Mouse (Mus musculus) midbrain, embryonic 16.5 days (tissue): ENCODE results near the gene Commd1. TPM values are rescaled to one million over a fixed set of nuclear protein-coding genes. Genes with fewer than 3 reads are reported as not detected.

Source experiments
- ATAC-seq: fragments of 200-750 bp; cut with Nextera tagmentation; 2 replicates; pipeline ENCODE4 v1.8.0; 2017; ENCODE audit warnings: moderate TSS enrichment
- H3K27ac ChIP-seq: fragments of 300-500 bp; sonication (generic); 2 replicates; pipeline ENCODE4 v1.5.1; 2014; ENCODE audit warnings: mild to moderate bottlenecking, low read length, mixed read lengths
- H3K27me3 ChIP-seq: fragments of 300-500 bp; sonication (generic); 2 replicates; pipeline ENCODE4 v1.6.1; 2014; ENCODE audit warnings: low read depth, low read length, mixed read lengths; ENCODE audit not compliant: control insufficient read depth, insufficient read depth
- H3K36me3 ChIP-seq: fragments of 300-500 bp; sonication (generic); 2 replicates; pipeline ENCODE4 v1.6.1; 2014; ENCODE audit warnings: mild to moderate bottlenecking, low read length, moderate library complexity, mixed read lengths; ENCODE audit not compliant: control insufficient read depth, insufficient read depth
- H3K4me1 ChIP-seq: fragments of 300-500 bp; sonication (generic); 2 replicates; pipeline ENCODE4 v1.6.1; 2014; ENCODE audit warnings: mild to moderate bottlenecking, low read length, mixed read lengths; ENCODE audit not compliant: control insufficient read depth, insufficient read depth
- H3K4me2 ChIP-seq: fragments of 300-500 bp; sonication (generic); 2 replicates; pipeline ENCODE4 v1.6.1; 2014; ENCODE audit warnings: mild to moderate bottlenecking, low read length, mixed read lengths
- H3K4me3 ChIP-seq: fragments of 300-500 bp; sonication (generic); 2 replicates; pipeline ENCODE4 v1.5.1; 2014; ENCODE audit warnings: low read depth, mild to moderate bottlenecking, low read length, moderate library complexity, mixed read lengths
- H3K9ac ChIP-seq: fragments of 300-500 bp; sonication (generic); 2 replicates; pipeline ENCODE4 v1.6.1; 2014; ENCODE audit warnings: low read depth, low read length, mixed read lengths
- H3K9me3 ChIP-seq: fragments of 300-500 bp; sonication (generic); replicated peaks from 2 replicates; pipeline ENCODE4 v1.6.1; 2014; ENCODE audit warnings: mild to moderate bottlenecking, low read length, mixed read lengths; ENCODE audit not compliant: control insufficient read depth, poor library complexity, severe bottlenecking
- WGBS: fragments of 180-500 bp; shearing (Covaris S2); extraction: QIAGEN DNeasy Blood & Tissue Kit; methylation state at CpG from one replicate; pipeline ENCODE4 v1.1.7; 2014; 5-methylcytosine and 5-hydroxymethylcytosine counted together
- polyA plus RNA-seq: library from polyadenylated mRNA; unstranded; fragments of >200 nt; fragmentation: Nextera tagmentation; extraction: Ambion mirVana; gene quantifications from 2 replicates; pipeline ENCODE4 v1.2.1, GENCODE M21; 2015

Gene Commd1
- polyA plus RNA-seq, 1 experiment from 2014 or later, result 248 TPM

DNA sequence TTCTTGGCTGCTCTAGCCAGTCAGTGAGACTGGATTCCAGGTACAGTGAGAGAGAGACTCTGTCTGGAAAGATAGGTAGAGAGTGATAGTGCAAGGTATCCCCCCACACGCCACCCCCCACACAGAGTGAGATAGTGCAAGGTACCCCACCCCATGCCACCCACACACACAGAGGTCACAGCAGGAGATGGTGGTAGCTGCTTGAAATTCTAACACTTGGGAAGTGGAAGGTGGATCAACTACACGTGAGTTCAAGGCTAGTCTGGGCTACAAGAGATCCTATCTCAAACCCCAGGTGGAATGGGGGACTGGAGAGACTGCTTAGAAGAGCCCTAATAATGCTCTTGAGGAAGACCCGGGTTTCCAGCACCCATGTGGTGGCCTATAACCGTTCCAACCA is 1.1 kb downstream of the Commd1 start:
- Histone ChIP-seq H3K36me3 (peaks cover 2% of the 10 kb centered on the region; the same call in 1 of the 2 replicates), H3K4me2 (peak overlapping the region; percentile 68), H3K4me1 (peaks cover 30% of the 10 kb centered on the region), H3K4me3 (peak overlapping the region; percentile 58), H3K9ac (peak overlapping the region; percentile 69), H3K27ac (no peak overlapping the region), H3K27me3 (no peaks in the 10 kb centered on the region), H3K9me3 (no peaks in the 10 kb centered on the region)
- 50% methylated on average over 4 of the region's 4 CpGs for WGBS
- peak; percentile 6; the same call in 1 of the 2 replicates for ATAC-seq

DNA sequence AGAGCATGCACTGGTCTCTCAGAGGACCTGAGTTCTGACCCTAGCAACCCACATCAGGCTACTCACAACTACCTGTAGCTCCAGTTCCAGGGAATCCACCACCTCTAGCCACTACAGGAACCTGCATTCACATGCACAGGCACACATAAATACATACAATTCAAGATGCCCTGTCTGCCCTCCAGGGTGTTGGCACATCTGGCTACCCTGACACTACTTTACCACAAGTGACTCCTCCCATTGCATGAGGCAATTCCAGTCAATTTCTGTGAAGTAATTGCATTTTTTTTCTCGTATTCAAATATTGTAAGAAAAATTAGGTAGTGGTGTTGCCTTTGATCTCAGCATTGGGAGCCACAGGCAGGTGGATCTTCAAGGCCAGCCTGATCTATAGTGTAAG is 3.0 kb downstream of the Commd1 start:
- Histone ChIP-seq H3K4me1 (peaks cover 43% of the 10 kb centered on the region), H3K4me2 (no peak overlapping the region), H3K9ac (no peak overlapping the region), H3K9me3 (no peaks in the 10 kb centered on the region), H3K4me3 (no peak overlapping the region), H3K27ac (no peak overlapping the region), H3K36me3 (peaks cover 3% of the 10 kb centered on the region; the same call in 1 of the 2 replicates), H3K27me3 (no peaks in the 10 kb centered on the region)
- 84% methylated on average over 1 of the region's 1 CpGs for WGBS
- ATAC-seq, result no peak

DNA sequence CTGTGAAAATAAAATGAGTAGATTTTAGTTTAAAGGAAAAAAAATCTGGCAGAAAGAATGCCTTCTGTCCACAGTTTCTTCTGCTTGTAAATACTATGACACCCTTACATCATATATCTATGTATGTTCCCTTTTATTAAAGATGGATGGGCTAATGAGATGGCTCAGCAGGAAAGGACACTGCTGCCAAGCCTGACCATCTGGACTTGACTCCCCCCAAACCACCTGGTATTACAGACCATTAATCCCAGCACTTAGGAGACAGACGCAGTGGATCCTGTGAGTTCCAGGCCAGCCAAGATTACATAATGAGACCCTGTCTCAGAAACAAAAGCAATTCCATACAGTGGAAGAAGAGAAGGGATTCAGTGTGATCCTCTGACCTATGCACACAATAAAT is 3.5 kb downstream of the Commd1 start:
- no peak overlapping the region for H3K4me3 ChIP-seq
- H3K27me3 ChIP-seq, result no peaks in the 10 kb centered on the region
- no peak overlapping the region for H3K27ac ChIP-seq
- H3K9ac ChIP-seq, result no peak overlapping the region
- H3K4me2 ChIP-seq, result no peak overlapping the region
- no peak for ATAC-seq
- WGBS, result 39% methylated on average over 1 of the region's 1 CpGs
- 0 out of 2 replicates have a peak, but pooled peaks cover under 1% of the 10 kb centered on the region for H3K9me3 ChIP-seq
- peaks cover 5% of the 10 kb centered on the region; the same call in 1 of the 2 replicates for H3K36me3 ChIP-seq
- peaks cover 44% of the 10 kb centered on the region for H3K4me1 ChIP-seq

DNA sequence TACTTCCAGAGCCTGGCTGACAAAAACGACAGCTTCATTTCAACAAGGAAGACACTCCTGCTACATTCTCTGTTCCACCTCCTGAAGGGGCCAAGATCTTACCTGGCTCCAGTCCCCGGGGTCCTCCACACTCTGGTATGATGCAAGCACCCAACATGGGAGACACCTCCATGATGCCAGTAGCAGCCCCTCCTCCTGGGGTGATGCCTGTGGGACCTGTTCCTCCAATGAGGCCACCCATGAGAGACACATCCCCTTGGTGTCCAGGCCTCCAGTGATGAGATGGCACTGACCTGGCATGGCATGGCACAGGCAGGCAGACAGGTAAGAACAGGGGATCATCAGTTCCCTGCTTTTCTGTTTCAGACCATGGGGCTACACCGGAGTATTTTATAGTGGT is 4.0 kb downstream of the Commd1 start:
- Histone ChIP-seq H3K27ac (no peak overlapping the region), H3K9me3 (0 out of 2 replicates have a peak, but pooled peaks cover 5% of the 10 kb centered on the region), H3K4me3 (no peak overlapping the region), H3K27me3 (no peaks in the 10 kb centered on the region), H3K36me3 (peaks cover 5% of the 10 kb centered on the region; the same call in 1 of the 2 replicates), H3K4me1 (peaks cover 44% of the 10 kb centered on the region), H3K4me2 (no peak overlapping the region), H3K9ac (no peak overlapping the region)
- WGBS, result 85% methylated on average over 3 of the region's 3 CpGs
- no peak for ATAC-seq

DNA sequence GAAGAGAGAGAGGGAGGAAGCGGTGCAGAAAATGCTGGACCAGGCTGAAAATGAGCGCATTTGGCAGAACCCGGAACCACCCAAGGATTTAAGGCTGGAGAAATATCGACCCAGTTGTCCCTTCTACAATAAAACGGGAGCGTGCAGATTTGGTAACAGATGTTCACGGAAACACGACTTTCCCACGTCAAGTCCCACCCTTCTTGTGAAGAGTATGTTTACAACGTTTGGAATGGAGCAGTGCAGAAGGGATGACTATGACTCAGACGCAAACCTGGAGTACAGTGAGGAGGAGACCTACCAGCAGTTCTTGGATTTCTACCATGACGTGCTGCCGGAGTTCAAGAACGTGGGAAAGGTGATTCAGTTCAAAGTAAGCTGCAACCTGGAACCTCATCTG is 8.6 kb downstream of the Commd1 start:
- no peak for ATAC-seq
- WGBS, result 57% methylated on average over 14 of the region's 14 CpGs

DNA sequence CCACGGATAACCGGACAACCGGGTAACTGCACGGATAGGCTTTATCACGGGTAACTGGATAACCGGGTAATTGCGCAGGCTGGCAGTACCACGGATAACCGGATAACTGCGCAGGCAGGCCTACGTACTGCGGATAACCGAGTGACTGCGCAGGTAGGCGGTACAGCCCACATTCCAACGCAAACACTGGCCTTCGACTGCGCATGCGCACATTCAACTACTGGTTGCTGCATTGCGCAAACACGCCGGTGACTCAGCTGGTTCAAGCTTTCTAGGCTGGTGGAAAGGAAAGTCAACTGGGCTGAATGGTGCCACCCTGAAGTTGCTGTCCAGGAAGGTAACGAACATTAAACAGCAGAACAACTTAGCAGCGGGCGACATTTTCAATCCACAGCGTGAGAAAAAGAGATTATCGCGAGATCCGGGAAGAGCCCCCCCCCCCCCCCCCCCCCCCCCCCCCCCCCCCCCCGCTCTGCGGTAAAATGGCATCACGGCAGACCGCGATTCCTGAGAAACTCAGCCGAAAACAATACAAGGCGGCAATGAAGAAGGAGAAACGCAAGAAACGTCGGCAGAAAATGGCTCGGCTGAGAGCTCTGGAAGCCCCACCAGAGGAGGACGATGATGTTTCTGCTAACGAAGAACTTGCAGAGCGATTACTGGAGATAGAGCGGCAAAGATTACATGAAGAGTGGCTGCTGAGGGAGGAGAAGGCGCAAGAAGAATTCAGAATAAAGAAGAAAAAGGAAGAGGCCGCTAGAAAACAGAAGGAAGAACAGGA is 9.2 kb downstream of the Commd1 start:
- H3K4me3 ChIP-seq, result peak overlapping the region; percentile 49
- H3K9me3 ChIP-seq, result peaks cover 19% of the 10 kb centered on the region; the same call in 1 of the 2 replicates
- peak overlapping the region; percentile 73 for H3K9ac ChIP-seq
- H3K4me2 ChIP-seq, result peak overlapping the region; percentile 59
- 51% methylated on average over 44 of the region's 46 CpGs for WGBS
- H3K4me1 ChIP-seq, result peaks cover 29% of the 10 kb centered on the region
- peak overlapping the region; percentile 81 for H3K27ac ChIP-seq
- H3K27me3 ChIP-seq, result no peaks in the 10 kb centered on the region
- peaks cover 7% of the 10 kb centered on the region; the same call in 1 of the 2 replicates for H3K36me3 ChIP-seq
- peak; percentile 79 for ATAC-seq

More for the DNA sequence above, 8.6 kb downstream of the Commd1 start:
- peak overlapping the region; percentile 52 for H3K4me2 ChIP-seq
- H3K27ac ChIP-seq, result peak overlapping the region; percentile 62; the same call in 1 of the 2 replicates
- peaks cover 19% of the 10 kb centered on the region; the same call in 1 of the 2 replicates for H3K9me3 ChIP-seq
- no peaks in the 10 kb centered on the region for H3K27me3 ChIP-seq
- H3K4me1 ChIP-seq, result peaks cover 29% of the 10 kb centered on the region
- H3K9ac ChIP-seq, result peak overlapping the region; percentile 54
- H3K36me3 ChIP-seq, result peaks cover 7% of the 10 kb centered on the region; the same call in 1 of the 2 replicates
- H3K4me3 ChIP-seq, result peak overlapping the region; percentile 47

DNA sequence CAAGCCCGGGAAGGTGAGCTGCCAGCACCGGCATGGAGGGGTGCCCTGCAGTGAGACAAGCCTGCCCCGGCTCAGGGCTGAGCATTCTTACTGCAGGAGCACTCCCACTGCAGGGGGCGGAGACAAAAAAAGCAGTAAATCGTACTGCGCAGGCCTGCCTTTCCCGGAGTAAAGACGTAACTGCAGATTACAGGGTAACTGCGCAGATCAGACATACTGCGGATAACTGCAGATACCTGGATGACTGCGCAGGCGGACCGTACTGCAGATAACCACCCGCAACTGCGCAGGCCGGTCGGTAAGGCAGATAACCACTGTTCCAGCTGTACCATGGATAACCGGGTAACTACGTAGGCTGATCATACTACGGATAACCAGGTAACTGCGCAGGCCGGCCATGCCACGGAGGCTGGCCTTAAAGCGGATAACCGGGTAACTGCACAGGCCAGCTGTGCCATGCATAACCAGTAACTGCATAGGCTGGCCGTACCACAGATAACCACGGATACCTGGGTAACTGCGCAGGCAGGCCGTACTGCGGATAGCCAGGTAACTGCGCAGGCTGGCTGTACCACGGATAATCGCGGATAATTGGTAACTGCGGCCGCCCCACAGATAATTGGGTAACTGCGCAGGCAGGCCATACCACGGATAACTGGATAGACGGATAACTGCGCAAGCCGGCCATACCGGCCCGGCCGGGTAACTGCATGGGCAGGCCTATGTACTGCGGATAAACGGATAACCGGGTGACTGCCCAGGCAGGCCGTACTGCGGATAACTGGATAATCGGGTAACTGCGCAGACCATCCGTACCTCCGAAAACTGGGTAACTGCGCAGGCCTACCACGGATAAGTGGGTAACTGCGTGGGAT is 10.1 kb downstream of the Commd1 start, which contains the start of gene Zrsr1:
TSS of gene Zrsr1 (plus strand) at position 171 of the 875 bp plus-strand sequence.
- Histone ChIP-seq H3K27me3 (no peaks in the 10 kb centered on the region), H3K36me3 (peaks cover 7% of the 10 kb centered on the region; the same call in 1 of the 2 replicates), H3K4me2 (peak within 1 kb of the TSS; percentile 59), H3K4me3 (peak within 1 kb of the TSS; percentile 49), H3K9me3 (peaks cover 19% of the 10 kb centered on the region; the same call in 1 of the 2 replicates), H3K9ac (peak within 1 kb of the TSS; percentile 73), H3K27ac (peak within 1 kb of the TSS; percentile 81), H3K4me1 (peaks cover 23% of the 10 kb centered on the region)
- WGBS, result 46% methylated on average over 56 of the region's 56 CpGs
- peak; percentile 91 for ATAC-seq

DNA sequence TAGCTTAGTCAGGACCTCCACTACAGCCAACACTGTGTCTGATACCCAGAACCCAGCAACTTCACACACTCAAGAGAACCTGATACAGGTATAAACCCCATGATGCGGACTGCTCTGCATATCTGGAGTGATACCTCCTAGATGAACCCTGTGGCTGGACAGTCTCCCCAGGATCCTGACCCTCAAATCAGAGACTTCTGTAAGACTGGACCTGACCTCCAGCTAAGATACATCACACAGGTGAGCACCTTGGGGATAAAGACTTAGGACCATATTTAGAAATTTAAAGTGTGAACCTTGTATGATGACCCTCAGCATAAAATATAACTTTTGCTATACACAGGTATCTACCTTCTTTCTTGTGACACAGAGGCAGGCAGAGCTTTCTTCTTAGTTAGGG is 11.6 kb downstream of the Commd1 start:
- H3K4me1 ChIP-seq, result peaks cover 9% of the 10 kb centered on the region
- H3K4me3 ChIP-seq, result no peak overlapping the region
- no peaks in the 10 kb centered on the region for H3K27me3 ChIP-seq
- H3K27ac ChIP-seq, result no peak overlapping the region
- 100% methylated on average over 1 of the region's 1 CpGs for WGBS
- H3K4me2 ChIP-seq, result no peak overlapping the region
- no peak overlapping the region for H3K9ac ChIP-seq
- peaks cover 5% of the 10 kb centered on the region; the same call in 1 of the 2 replicates for H3K36me3 ChIP-seq
- ATAC-seq, result no peak
- H3K9me3 ChIP-seq, result peaks cover 19% of the 10 kb centered on the region; the same call in 1 of the 2 replicates
